Mouse (Mus musculus) heart, adult 2 months (tissue): ENCODE measurements around the gene Hoxc11.

ENCODE experiments used
- CTCF ChIP-seq: fragments of 200-600 bp; IDR thresholded peaks from 2 replicates; pipeline ENCODE4 v1.8.1; 2022; ENCODE audit warnings: antibody characterized with exemption, mild to moderate bottlenecking, moderate library complexity
- POLR2A ChIP-seq: fragments of 200-500 bp; IDR thresholded peaks from 2 replicates; pipeline ENCODE4 v1.6.1; 2011; ENCODE audit warnings: mild to moderate bottlenecking, low read depth, low read length, control low read depth; ENCODE audit not compliant: insufficient read depth

- TF ChIP-seq CTCF, result no peak
- TF ChIP-seq POLR2A, result no peak
Measured at GRCm38 (mm10) chr15:102999955-103000354, 45.7 kb downstream of the Hoxc11 start.
